18 mouse cellular contexts compared by ENCODE assay signal in the genomic region with DNA sequence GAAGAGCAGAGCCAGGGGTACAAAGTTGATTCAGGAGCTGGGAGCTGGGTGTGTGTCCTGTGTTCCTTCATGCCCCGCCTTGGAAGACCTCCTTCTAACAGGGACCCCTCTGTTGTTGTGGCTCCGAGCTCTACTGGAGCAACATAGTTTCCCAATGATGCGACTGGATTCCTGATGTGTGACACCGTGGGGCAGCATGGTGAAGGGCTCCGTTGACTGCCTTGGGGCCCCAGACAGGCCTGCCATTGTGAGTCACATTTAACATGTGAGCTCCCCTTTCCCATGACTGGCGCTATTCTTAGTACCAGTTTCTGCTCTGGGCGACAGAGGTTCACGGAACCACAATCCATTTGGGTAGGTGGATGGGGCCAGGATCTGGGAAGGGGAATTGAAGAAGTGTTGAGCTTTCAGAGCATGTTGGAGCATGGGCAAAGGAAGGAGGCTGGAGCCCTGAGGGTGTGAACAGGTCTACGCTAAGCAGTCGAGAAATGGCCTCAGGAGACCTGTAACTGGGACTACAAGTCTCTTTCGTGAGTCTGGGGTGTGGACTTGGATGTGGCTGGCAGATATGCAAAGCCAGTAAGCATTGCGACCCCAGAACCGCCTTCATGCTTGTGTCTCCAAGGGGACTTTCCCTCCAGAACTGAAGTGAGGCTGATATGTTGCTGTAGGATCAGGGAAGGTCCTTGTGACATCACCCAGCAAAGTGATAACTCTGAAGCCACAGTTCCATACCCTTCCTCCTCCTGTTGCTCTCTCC.
DNase-seq lines count a peak whose midpoint lies in the region; ATAC-seq and TF ChIP-seq lines count a peak whose summit lies in the region.
"Had no signal": no experiment of that assay in that cellular context is flagged by ENCODE, and none has a peak within 500 bp of the region (broad histone marks: within the 10 kb centered on the region; RNA-seq: fewer than 3 reads in every experiment).

No protein-coding gene starts in this region.

- no peak overlapping the region for H3K4me3 ChIP-seq in gastrocnemius, adult 2 months
- H3K4me3 ChIP-seq in limb, embryonic 12.5 days (replicated peaks), result no peak overlapping the region
- no peak overlapping the region for H3K4me3 ChIP-seq in limb, embryonic 10.5 days
- no peak overlapping the region for H3K4me3 ChIP-seq in limb, embryonic 13.5 days
- H3K4me3 ChIP-seq: forebrain, embryonic 15.5 days; limb, embryonic 15.5 days; neural tube, embryonic 12.5 days had no signal

- H3K4me1 ChIP-seq in limb, embryonic 12.5 days (replicated peaks), result peaks cover 36% of the 10 kb centered on the region
- H3K4me1 ChIP-seq in limb, embryonic 10.5 days, result peaks cover 22% of the 10 kb centered on the region
- peaks cover 34% of the 10 kb centered on the region for H3K4me1 ChIP-seq in limb, embryonic 13.5 days
- H3K4me1 ChIP-seq: forebrain, embryonic 15.5 days; neural tube, embryonic 12.5 days had no signal

- intact Hi-C loops in gastrocnemius, adult 2 months (cut with DNase I), result no loop called here

- H3K27me3 ChIP-seq in limb, embryonic 12.5 days, result no peaks in the 10 kb centered on the region
- no peaks in the 10 kb centered on the region for H3K27me3 ChIP-seq in limb, embryonic 10.5 days (ENCODE audit: low read depth, poor library complexity, severe bottlenecking)
- H3K27me3 ChIP-seq in limb, embryonic 13.5 days, result no peaks in the 10 kb centered on the region
- H3K27me3 ChIP-seq: forebrain, embryonic 15.5 days; limb, embryonic 15.5 days; neural tube, embryonic 12.5 days had no signal

- no peak overlapping the region for H3K4me2 ChIP-seq in limb, embryonic 12.5 days
- no peak overlapping the region for H3K4me2 ChIP-seq in limb, embryonic 13.5 days (replicated peaks)
- H3K4me2 ChIP-seq: forebrain, embryonic 15.5 days; hindbrain, embryonic 14.5 days; limb, embryonic 15.5 days; neural tube, embryonic 12.5 days had no signal

- no peak for TF ChIP-seq CTCF in gastrocnemius, adult 2 months (IDR thresholded peaks at IDR 0.05)

- peak overlapping the region; percentile 38 for H3K27ac ChIP-seq in gastrocnemius, adult 2 months
- peak overlapping the region; percentile 29; the same call in 1 of the 2 replicates for H3K27ac ChIP-seq in limb, embryonic 12.5 days
- H3K27ac ChIP-seq in limb, embryonic 10.5 days, result no peak overlapping the region
- peak overlapping the region; percentile 28; the same call in 1 of the 2 replicates for H3K27ac ChIP-seq in limb, embryonic 13.5 days
- H3K27ac ChIP-seq: forebrain, embryonic 15.5 days; hindbrain, embryonic 14.5 days; limb, embryonic 15.5 days; neural tube, embryonic 12.5 days had no signal

- 85% methylated on average over 13 of the region's 13 CpGs for WGBS in limb, embryonic 12.5 days
- 93% methylated on average over 13 of the region's 13 CpGs for WGBS in limb, embryonic 10.5 days
- WGBS in limb, embryonic 13.5 days, result 81% methylated on average over 13 of the region's 13 CpGs

- no peak for DNase-seq in gastrocnemius, adult 2 months
- DNase-seq in gastrocnemius, postnatal 4 days (ENCODE audit: low spot score in 2 of 2), result no peak
- DNase-seq in limb, embryonic 10.5 days (ENCODE audit: low spot score), result no peak
- peak; percentile 71 for DNase-seq in CD4-positive, CD25-positive, alpha-beta regulatory T cell, adult 2 months (ENCODE audit: low read depth, low spot score)
- DNase-seq in urinary bladder, postnatal 14 days (ENCODE audit: low spot score), result no peak
- DNase-seq in frontal cortex, postnatal 25 days (ENCODE audit: low spot score in 2 of 2), result no peak
- DNase-seq: cerebellum, adult 2 months; gastrocnemius, postnatal 14 days; kidney, adult 8-10 months; lung, adult 18-20 months; spleen, adult 18-20 months had no signal

- peaks cover 39% of the 10 kb centered on the region for H3K36me3 ChIP-seq in limb, embryonic 12.5 days
- H3K36me3 ChIP-seq in limb, embryonic 10.5 days, result peaks cover 66% of the 10 kb centered on the region
- peaks cover 45% of the 10 kb centered on the region for H3K36me3 ChIP-seq in limb, embryonic 13.5 days
- H3K36me3 ChIP-seq: forebrain, embryonic 15.5 days; neural tube, embryonic 12.5 days had no signal

- no peaks in the 10 kb centered on the region for H3K9me3 ChIP-seq in limb, embryonic 12.5 days
- no peaks in the 10 kb centered on the region for H3K9me3 ChIP-seq in limb, embryonic 10.5 days (replicated peaks)
- no peaks in the 10 kb centered on the region for H3K9me3 ChIP-seq in limb, embryonic 13.5 days
- H3K9me3 ChIP-seq: forebrain, embryonic 15.5 days; limb, embryonic 15.5 days; neural tube, embryonic 12.5 days had no signal

- no peak overlapping the region for H3K9ac ChIP-seq in limb, embryonic 12.5 days (replicated peaks)
- H3K9ac ChIP-seq in limb, embryonic 13.5 days, result no peak overlapping the region
- H3K9ac ChIP-seq: forebrain, embryonic 15.5 days; hindbrain, embryonic 14.5 days; limb, embryonic 15.5 days; neural tube, embryonic 12.5 days had no signal

- ATAC-seq in limb, embryonic 12.5 days (ENCODE audit: insufficient number of reproducible peaks, insufficient read depth, low FRiP score, low TSS enrichment, low read depth), result no peak
- ATAC-seq in limb, embryonic 13.5 days (ENCODE audit: low FRiP score, low read depth), result no peak; the same call in 1 of the 2 replicates
- ATAC-seq: forebrain, embryonic 15.5 days; midbrain, embryonic 16.5 days had no signal
